Mouse (Mus musculus): ENCODE measurements at regions not wholly inside any gene's neighbourhood (a gene's known extent, or its start where the extent isn't known, plus 50 kb on each side); places are given as distances from the start of the nearest gene placed in this dataset.

DNA sequence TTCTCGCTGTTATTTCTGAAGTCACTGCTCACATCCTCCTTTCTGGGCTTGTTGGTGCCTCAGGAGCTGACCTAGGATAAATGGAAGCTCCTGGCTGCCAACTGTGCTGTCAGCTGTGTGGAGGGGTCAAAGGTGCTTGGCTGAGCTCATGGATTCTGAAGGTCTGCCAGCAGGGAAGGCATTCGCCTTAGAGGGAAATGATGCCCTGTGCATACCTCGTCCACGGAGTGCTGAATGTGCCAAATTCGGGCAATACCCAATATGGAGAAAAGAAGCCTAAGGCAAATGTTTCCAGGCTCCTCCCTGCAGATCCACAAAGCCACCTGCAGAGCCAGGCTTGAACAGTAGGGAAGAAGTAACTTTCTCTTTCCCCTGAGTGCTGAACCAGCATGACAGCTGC is 191.3 kb upstream of the Eya4 start:
- Histone ChIP-seq H3K36me3 (ENCODE audit: control insufficient read depth, insufficient read depth) (no peaks in the 10 kb centered on the region), H3ac (ENCODE audit: control insufficient read depth, insufficient read length) (no peak overlapping the region), H3K4me3 (no peak overlapping the region), H3K4me2 (ENCODE audit: low read depth) (peak overlapping the region; percentile 5), H3K27me3 (ENCODE audit: control insufficient read depth, insufficient read depth, insufficient read length) (no peaks in the 10 kb centered on the region), H3K79me2 (ENCODE audit: control insufficient read depth, insufficient read depth) (no peaks in the 10 kb centered on the region)
- TF ChIP-seq MYOG (IDR thresholded peaks at IDR 0.05; ENCODE audit: control insufficient read depth in 1 of 3, insufficient read depth in 1 of 3, insufficient read length in 2 of 3, low read depth in 2 of 3) (peak in 2 of 3 experiments; percentile 12 to 64), E2F4 (IDR thresholded peaks at IDR 0.05; ENCODE audit: insufficient read depth) (no peak), MYOD1 (IDR thresholded peaks at IDR 0.05; ENCODE audit: control insufficient read depth in 1 of 3, insufficient read length in 2 of 3, low read depth in 2 of 3) (peak in 1 of 3 experiments; percentile 33), SRF (IDR thresholded peaks at IDR 0.05; ENCODE audit: control insufficient read depth, insufficient read length, low read depth) (peak; percentile 89)

DNA sequence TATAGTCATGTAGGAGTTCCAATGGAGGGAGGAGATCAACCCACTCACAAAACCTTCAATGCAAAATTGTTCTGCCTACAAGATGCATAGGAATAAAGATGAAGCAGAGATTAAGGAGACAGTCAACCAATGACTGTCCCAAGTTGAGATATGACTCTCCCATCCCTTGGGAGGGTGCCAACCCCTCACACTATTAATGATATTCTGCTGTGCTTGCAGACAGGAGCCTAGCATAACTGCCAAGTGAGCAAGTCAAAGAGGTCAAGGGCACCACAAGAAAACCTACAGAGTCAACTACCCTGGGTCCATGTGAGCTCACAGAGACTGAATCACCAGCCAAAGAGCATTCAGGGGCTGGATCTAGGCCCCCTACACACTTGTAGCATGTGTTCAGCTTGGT is 184.1 kb upstream of the Eya4 start:
- Histone ChIP-seq H3K4me3 (no peak overlapping the region), H3K27me3 (ENCODE audit: control insufficient read depth, insufficient read depth, insufficient read length) (no peaks in the 10 kb centered on the region), H3K79me2 (ENCODE audit: control insufficient read depth, insufficient read depth) (no peaks in the 10 kb centered on the region), H3K4me2 (ENCODE audit: low read depth) (no peak overlapping the region), H3K36me3 (ENCODE audit: control insufficient read depth, insufficient read depth) (no peaks in the 10 kb centered on the region), H3ac (ENCODE audit: control insufficient read depth, insufficient read length) (no peak overlapping the region)
- TF ChIP-seq MYOG (IDR thresholded peaks at IDR 0.05; ENCODE audit: control insufficient read depth in 1 of 3, insufficient read depth in 1 of 3, insufficient read length in 2 of 3, low read depth in 2 of 3) = no peak
- TF ChIP-seq E2F4 (IDR thresholded peaks at IDR 0.05; ENCODE audit: insufficient read depth) = no peak
- no peak for TF ChIP-seq USF1 (IDR thresholded peaks at IDR 0.05; ENCODE audit: low read depth)
- no peak for TF ChIP-seq MYOD1 (IDR thresholded peaks at IDR 0.05; ENCODE audit: control insufficient read depth in 1 of 3, insufficient read length in 2 of 3, low read depth in 2 of 3)
- no peak for TF ChIP-seq TCF3 (IDR thresholded peaks at IDR 0.05; ENCODE audit: insufficient read length, low read depth)
- no peak for TF ChIP-seq POLR2A (IDR thresholded peaks at IDR 0.05; ENCODE audit: insufficient read length, low read depth)
- no peak for TF ChIP-seq TCF12 (IDR thresholded peaks at IDR 0.05; ENCODE audit: insufficient read depth, poor library complexity, severe bottlenecking)
- TF ChIP-seq POLR2AphosphoS2 (IDR thresholded peaks at IDR 0.05; ENCODE audit: insufficient read length, low read depth) = no peak

DNA sequence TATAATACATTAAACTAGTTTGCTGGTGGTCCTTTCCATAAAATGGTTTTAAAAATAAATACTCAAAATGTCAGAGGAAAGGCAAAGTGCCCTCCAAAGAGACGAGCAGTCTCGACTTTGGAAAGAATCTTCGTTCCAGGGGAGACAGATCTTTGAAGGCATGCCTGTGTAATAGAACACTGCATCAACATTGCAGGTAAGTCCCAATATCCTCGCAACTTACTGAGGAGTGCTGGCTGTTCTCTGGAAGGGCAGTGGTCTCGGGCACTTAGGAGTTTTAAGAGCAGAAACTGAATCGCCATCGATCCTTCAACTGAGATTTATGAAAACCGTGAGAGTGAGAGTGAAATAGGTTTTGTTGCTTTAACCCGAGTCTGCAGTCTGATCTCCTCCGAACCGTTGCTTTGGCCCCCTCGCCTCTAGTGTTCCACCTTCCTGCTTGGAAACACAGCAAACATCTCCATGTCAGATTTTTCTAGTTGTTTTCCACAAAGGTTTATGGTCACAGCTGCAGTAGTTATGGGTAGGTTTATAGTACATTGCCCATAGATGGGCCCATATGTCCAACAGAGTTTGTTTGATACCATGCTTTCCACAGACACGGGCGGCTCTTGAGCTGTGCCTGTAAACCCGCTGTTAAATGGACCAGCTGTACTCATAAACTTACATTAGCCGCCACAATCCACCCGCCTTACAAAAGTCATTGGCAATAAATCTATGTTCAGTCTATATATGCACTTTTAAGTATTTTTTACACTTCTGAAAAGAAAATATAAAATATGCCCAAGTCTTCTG is 181.6 kb upstream of the Eya4 start:
- Histone ChIP-seq H3K4me3 (no peak overlapping the region), H3K79me2 (ENCODE audit: control insufficient read depth, insufficient read depth) (no peaks in the 10 kb centered on the region), H3ac (ENCODE audit: control insufficient read depth, insufficient read length) (no peak overlapping the region), H3K27me3 (ENCODE audit: control insufficient read depth, insufficient read depth, insufficient read length) (no peaks in the 10 kb centered on the region), H3K4me2 (ENCODE audit: low read depth) (no peak overlapping the region), H3K36me3 (ENCODE audit: control insufficient read depth, insufficient read depth) (no peaks in the 10 kb centered on the region)
- TF ChIP-seq POLR2A (IDR thresholded peaks at IDR 0.05; ENCODE audit: insufficient read length, low read depth) (no peak), TCF3 (IDR thresholded peaks at IDR 0.05; ENCODE audit: insufficient read length, low read depth) (no peak), E2F4 (IDR thresholded peaks at IDR 0.05; ENCODE audit: insufficient read depth) (no peak), MYOD1 (IDR thresholded peaks at IDR 0.05; ENCODE audit: control insufficient read depth in 1 of 3, insufficient read length in 2 of 3, low read depth in 2 of 3) (no peak), TCF12 (IDR thresholded peaks at IDR 0.05; ENCODE audit: insufficient read depth, poor library complexity, severe bottlenecking) (no peak), POLR2AphosphoS2 (IDR thresholded peaks at IDR 0.05; ENCODE audit: insufficient read length, low read depth) (no peak), SRF (IDR thresholded peaks at IDR 0.05; ENCODE audit: control insufficient read depth, insufficient read length, low read depth) (no peak)

DNA sequence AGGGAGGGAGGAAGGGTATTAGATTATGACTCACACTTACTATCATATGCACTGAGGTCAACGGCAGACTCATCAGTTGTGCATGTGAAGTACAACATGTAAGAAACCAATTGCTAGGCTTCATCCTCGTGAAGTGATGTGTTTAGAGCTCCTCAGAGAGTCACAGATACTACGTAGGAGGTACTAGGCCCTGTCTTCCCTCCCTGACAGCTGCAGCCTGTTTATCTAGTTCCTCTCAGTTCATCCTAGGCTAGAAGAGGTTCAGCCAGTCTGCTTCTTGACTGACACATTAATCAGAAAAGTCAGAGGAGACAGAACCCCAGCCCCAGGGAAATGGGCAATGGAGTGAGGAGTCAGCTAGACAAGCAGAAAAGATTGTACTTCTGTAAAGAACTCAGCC is 180.1 kb upstream of the Eya4 start:
- H3K4me2 ChIP-seq (ENCODE audit: low read depth) = no peak overlapping the region
- TF ChIP-seq MYOD1 (IDR thresholded peaks at IDR 0.05; ENCODE audit: control insufficient read depth in 1 of 3, insufficient read length in 2 of 3, low read depth in 2 of 3) (peak in 2 of 3 experiments; percentile 64 to 77), E2F4 (IDR thresholded peaks at IDR 0.05; ENCODE audit: insufficient read depth) (no peak), MYOG (IDR thresholded peaks at IDR 0.05; ENCODE audit: control insufficient read depth in 1 of 3, insufficient read depth in 1 of 3, insufficient read length in 2 of 3, low read depth in 2 of 3) (peak in 2 of 3 experiments; percentile 28 to 44), POLR2AphosphoS2 (IDR thresholded peaks at IDR 0.05; ENCODE audit: insufficient read length, low read depth) (no peak), POLR2A (IDR thresholded peaks at IDR 0.05; ENCODE audit: insufficient read length, low read depth) (no peak), USF1 (IDR thresholded peaks at IDR 0.05; ENCODE audit: low read depth) (no peak)
- H3K79me2 ChIP-seq (ENCODE audit: control insufficient read depth, insufficient read depth) = no peaks in the 10 kb centered on the region
- no peaks in the 10 kb centered on the region for H3K27me3 ChIP-seq (ENCODE audit: control insufficient read depth, insufficient read depth, insufficient read length)
- no peaks in the 10 kb centered on the region for H3K36me3 ChIP-seq (ENCODE audit: control insufficient read depth, insufficient read depth)
- H3K4me3 ChIP-seq = no peak overlapping the region
- no peak overlapping the region for H3ac ChIP-seq (ENCODE audit: control insufficient read depth, insufficient read length)

DNA sequence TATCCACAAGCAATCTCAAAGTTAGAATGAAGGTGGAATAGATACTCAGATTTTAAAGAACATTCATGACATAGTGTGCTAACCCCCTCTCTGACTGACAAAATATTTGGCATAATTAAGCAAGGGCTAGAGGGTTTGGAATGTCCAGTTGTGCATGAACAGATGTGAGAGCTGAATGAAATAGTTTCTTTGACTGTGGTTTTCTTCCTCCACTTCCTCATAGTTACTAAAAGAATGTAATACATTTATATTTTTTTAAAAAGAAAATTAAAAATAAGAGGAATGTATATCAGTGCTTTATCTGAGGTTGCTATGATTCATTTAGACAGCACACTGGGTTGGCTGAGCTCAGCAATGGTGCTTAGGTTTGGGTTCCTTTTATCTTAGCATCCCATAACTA is 176.2 kb upstream of the Eya4 start:
- Histone ChIP-seq H3K79me2 (ENCODE audit: control insufficient read depth, insufficient read depth) (no peaks in the 10 kb centered on the region), H3K4me2 (ENCODE audit: low read depth) (no peak overlapping the region), H3K27me3 (ENCODE audit: control insufficient read depth, insufficient read depth, insufficient read length) (no peaks in the 10 kb centered on the region), H3K4me3 (no peak overlapping the region), H3ac (ENCODE audit: control insufficient read depth, insufficient read length) (no peak overlapping the region), H3K36me3 (ENCODE audit: control insufficient read depth, insufficient read depth) (no peaks in the 10 kb centered on the region)
- TF ChIP-seq MAX (IDR thresholded peaks at IDR 0.05; ENCODE audit: low read depth) (no peak), MYOD1 (IDR thresholded peaks at IDR 0.05; ENCODE audit: control insufficient read depth in 1 of 3, insufficient read length in 2 of 3, low read depth in 2 of 3) (peak in 1 of 3 experiments; percentile 38), MYOG (IDR thresholded peaks at IDR 0.05; ENCODE audit: control insufficient read depth in 1 of 3, insufficient read depth in 1 of 3, insufficient read length in 2 of 3, low read depth in 2 of 3) (no peak), CEBPB (IDR thresholded peaks at IDR 0.05; ENCODE audit: insufficient read depth, poor library complexity, severe bottlenecking) (0 out of 2 replicates have a peak, but pooled peaks have one; percentile 7), POLR2AphosphoS2 (IDR thresholded peaks at IDR 0.05; ENCODE audit: insufficient read length, low read depth) (no peak), REST (IDR thresholded peaks at IDR 0.05; ENCODE audit: insufficient read depth, insufficient read length) (no peak), USF1 (IDR thresholded peaks at IDR 0.05; ENCODE audit: low read depth) (no peak), TCF12 (IDR thresholded peaks at IDR 0.05; ENCODE audit: insufficient read depth, poor library complexity, severe bottlenecking) (peak; percentile 36), E2F4 (IDR thresholded peaks at IDR 0.05; ENCODE audit: insufficient read depth) (no peak), SRF (IDR thresholded peaks at IDR 0.05; ENCODE audit: control insufficient read depth, insufficient read length, low read depth) (no peak)

Measured in myocyte (in vitro differentiated cells).